ENCODE assay signal across 9 mouse cellular contexts in the genomic region with DNA sequence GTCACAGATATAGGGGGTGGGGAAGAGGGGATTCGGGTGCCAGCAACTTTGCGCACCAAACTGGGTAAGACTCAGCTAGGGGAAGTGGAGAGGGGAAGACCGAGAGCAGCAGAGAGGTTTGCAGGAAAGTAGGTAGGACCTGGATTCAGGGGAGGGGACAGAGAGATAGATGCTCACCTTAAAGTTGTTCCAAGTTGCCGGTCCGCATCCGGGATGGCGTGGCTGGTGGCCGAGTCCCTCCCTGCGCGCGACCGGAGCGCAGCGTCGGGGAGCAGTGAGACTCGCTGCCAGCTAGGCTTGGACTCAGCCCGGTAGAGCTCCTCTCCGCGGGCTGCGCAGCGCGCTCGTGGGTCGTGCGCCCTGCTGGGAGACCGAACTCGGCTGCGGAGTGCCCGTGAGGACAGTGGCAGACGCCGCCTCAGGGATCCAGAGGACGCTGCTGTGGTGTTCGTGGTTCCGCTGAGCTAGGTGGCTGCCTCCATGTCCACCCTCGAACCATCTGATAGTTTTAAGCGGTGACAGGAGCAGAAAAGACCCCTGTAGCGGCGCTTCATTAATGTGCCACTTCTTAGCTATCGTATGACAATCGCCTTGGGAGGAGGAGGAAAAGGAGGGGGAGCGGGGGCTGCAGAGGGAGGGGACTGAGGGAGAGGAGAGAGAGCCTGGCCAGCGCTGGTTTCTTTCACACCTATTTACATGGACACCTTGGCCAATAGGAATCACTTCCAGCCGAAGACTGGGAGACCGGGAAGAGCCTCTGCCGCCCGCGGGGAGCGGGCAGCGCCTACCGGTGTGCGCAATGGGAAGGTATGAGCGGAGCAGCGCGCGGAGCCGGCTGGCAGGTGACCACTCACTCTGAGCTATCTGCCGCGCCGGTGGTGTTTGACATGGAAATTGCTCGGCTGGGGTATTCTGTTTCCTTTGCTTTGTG. TPM values are rescaled to one million over a fixed set of nuclear protein-coding genes. Genes with fewer than 3 reads are reported as not detected.
DNase-seq lines count a peak whose midpoint lies in the region; ATAC-seq and TF ChIP-seq lines count a peak whose summit lies in the region.
"Had no signal": no experiment of that assay in that cellular context is flagged by ENCODE, and none has a peak within 500 bp of the region (broad histone marks: within the 10 kb centered on the region; RNA-seq: fewer than 3 reads in every experiment).

Gene Foxb1, minus strand, starts transcription at position 570 of the 931 bp plus-strand sequence.

- 0 out of 2 replicates have a peak, but pooled peaks cover 6% of the 10 kb centered on the region for H3K4me1 ChIP-seq in heart, embryonic 11.5 days (ENCODE audit: control insufficient read depth, insufficient read depth, low read length)
- H3K4me1 ChIP-seq in ES-E14 (ENCODE audit: control insufficient read depth in 2 of 2, insufficient read depth in 2 of 2, low read length in 2 of 2, poor library complexity in 1 of 2): peaks cover 3 to 8% of the 10 kb centered on the region in 2 experiments; a peak in 1 of 4 replicates
- H3K4me1 ChIP-seq in forebrain, postnatal 0 days (ENCODE audit: insufficient read depth): no peaks in the 10 kb centered on the region
- H3K4me1 ChIP-seq in midbrain, embryonic 14.5 days (ENCODE audit: control insufficient read depth, insufficient read depth, low read length): peaks cover 41% of the 10 kb centered on the region

- under 1% methylated on average over 59 of the region's 60 CpGs for WGBS in heart, embryonic 11.5 days (ENCODE audit: insufficient replicate concordance)
- 1% methylated on average over 60 of the region's 60 CpGs for WGBS in forebrain, postnatal 0 days
- WGBS in midbrain, embryonic 14.5 days: under 1% methylated on average over 60 of the region's 60 CpGs

- no peak within 1 kb of the TSS for H3K9ac ChIP-seq in heart, embryonic 11.5 days (ENCODE audit: low read depth, low read length)
- no peak within 1 kb of the TSS for H3K9ac ChIP-seq in ES-E14 (ENCODE audit: insufficient read depth, low read depth, low read length, poor library complexity, severe bottlenecking)
- H3K9ac ChIP-seq in forebrain, postnatal 0 days: no peak within 1 kb of the TSS
- H3K9ac ChIP-seq in midbrain, embryonic 14.5 days (replicated peaks; ENCODE audit: low read length): peak within 1 kb of the TSS; percentile 60

- intact Hi-C loops in left cerebral cortex, postnatal 14 days (cut with DNase I): loop anchor here (5.0 kb wide), 1 partner anchor 253 kb away; no protein-coding TSS in a partner anchor

- no peaks in the 10 kb centered on the region for H3K36me3 ChIP-seq in heart, embryonic 11.5 days (ENCODE audit: control insufficient read depth, insufficient read depth, low read length)
- H3K36me3 ChIP-seq in ES-E14 (ENCODE audit: control insufficient read depth, insufficient read depth, low read length, poor library complexity, severe bottlenecking): no peaks in the 10 kb centered on the region
- no peaks in the 10 kb centered on the region for H3K36me3 ChIP-seq in forebrain, postnatal 0 days (ENCODE audit: insufficient read depth)
- no peaks in the 10 kb centered on the region for H3K36me3 ChIP-seq in midbrain, embryonic 14.5 days (ENCODE audit: control insufficient read depth, insufficient read depth, low read length)

- ATAC-seq in heart, embryonic 11.5 days (replicated peaks; ENCODE audit: insufficient number of reproducible peaks, low FRiP score, low TSS enrichment): no peak
- ATAC-seq in forebrain, postnatal 0 days: 0 out of 2 replicates have a peak, but pooled peaks have one; percentile 40
- peak; percentile 46 for ATAC-seq in midbrain, embryonic 14.5 days (ENCODE audit: low FRiP score, low TSS enrichment)

- no peak within 1 kb of the TSS for H3K27ac ChIP-seq in heart, embryonic 11.5 days (ENCODE audit: low read depth, low read length)
- H3K27ac ChIP-seq in ES-E14 (ENCODE audit: insufficient read depth, low read depth, low read length, poor library complexity, severe bottlenecking): no peak within 1 kb of the TSS
- no peak within 1 kb of the TSS for H3K27ac ChIP-seq in forebrain, postnatal 0 days (ENCODE audit: low read depth, low read length)
- peak within 1 kb of the TSS; percentile 68 for H3K27ac ChIP-seq in midbrain, embryonic 14.5 days (replicated peaks; ENCODE audit: low read depth, low read length)

- no peak for DNase-seq in heart, adult 18-20 months
- DNase-seq in ES-E14 (ENCODE audit: low read depth, low spot score): no peak
- peak; percentile 13 for DNase-seq in forebrain, postnatal 0 days
- peak; percentile 72 for DNase-seq in midbrain, embryonic 14.5 days
- DNase-seq in left cerebral cortex, adult 11 months (ENCODE audit: low spot score): no peak
- no peak for DNase-seq in left cerebral cortex, postnatal 14 days (ENCODE audit: low spot score in 2 of 2)
- no peak for DNase-seq in right cerebral cortex, postnatal 10 days (ENCODE audit: low spot score in 2 of 2)

- TF ChIP-seq CTCF in forebrain, postnatal 0 days (IDR thresholded peaks at IDR 0.05; ENCODE audit: low read depth): no peak

- peaks cover 94% of the 10 kb centered on the region for H3K27me3 ChIP-seq in heart, embryonic 11.5 days (ENCODE audit: control insufficient read depth, insufficient read depth, low read length)
- H3K27me3 ChIP-seq in forebrain, postnatal 0 days (ENCODE audit: insufficient read depth, low read length): peaks cover 93% of the 10 kb centered on the region
- H3K27me3 ChIP-seq in midbrain, embryonic 14.5 days (ENCODE audit: control insufficient read depth, insufficient read depth, low read length): peaks cover 82% of the 10 kb centered on the region

- peak within 1 kb of the TSS; percentile 12; the same call in 1 of the 2 replicates for H3K4me2 ChIP-seq in heart, embryonic 11.5 days
- H3K4me2 ChIP-seq in forebrain, postnatal 0 days (ENCODE audit: low read depth): no peak within 1 kb of the TSS
- peak within 1 kb of the TSS; percentile 64 for H3K4me2 ChIP-seq in midbrain, embryonic 14.5 days (ENCODE audit: low read length)

- peak within 1 kb of the TSS; percentile 1 for H3K4me3 ChIP-seq in heart, embryonic 11.5 days (ENCODE audit: low read depth, low read length)
- H3K4me3 ChIP-seq in ES-E14 (ENCODE audit: insufficient read depth in 1 of 2, low read depth in 1 of 2, low read length in 2 of 2, poor library complexity in 1 of 2, severe bottlenecking in 1 of 2): peak within 1 kb of the TSS; percentile 28 to 49; a peak in 3 of 4 replicates
- H3K4me3 ChIP-seq in forebrain, postnatal 0 days (ENCODE audit: low read depth, low read length): 0 out of 2 replicates have a peak within 1 kb of the TSS, but pooled peaks have one; percentile 4
- H3K4me3 ChIP-seq in midbrain, embryonic 14.5 days (replicated peaks; ENCODE audit: low read depth, low read length): peak within 1 kb of the TSS; percentile 39

- no peaks in the 10 kb centered on the region for H3K9me3 ChIP-seq in heart, embryonic 11.5 days (replicated peaks; ENCODE audit: control insufficient read depth, low read length)
- H3K9me3 ChIP-seq in ES-E14 (ENCODE audit: control insufficient read depth, insufficient read depth, low read depth, low read length): no peaks in the 10 kb centered on the region
- H3K9me3 ChIP-seq in forebrain, postnatal 0 days (ENCODE audit: low read length): no peaks in the 10 kb centered on the region
- no peaks in the 10 kb centered on the region for H3K9me3 ChIP-seq in midbrain, embryonic 14.5 days (ENCODE audit: control insufficient read depth, low read length)

- in situ Hi-C loops in ES-E14 (cut with MboI; ENCODE audit: low sequenced_read_pairs in 2 of 2, unreplicated experiment in 2 of 2): no loop called here

TF ChIP-seq in ES-E14, 5 proteins besides CTCF, POLR2A, EP300 and RAD21:
- TF ChIP-seq ZNF384 (IDR thresholded peaks at IDR 0.05; ENCODE audit: low read depth, low read length) (no peak), MAFK (IDR thresholded peaks at IDR 0.05; ENCODE audit: insufficient read depth, low read depth, low read length) (no peak), ZC3H11A (IDR thresholded peaks at IDR 0.05; ENCODE audit: borderline replicate concordance, low read depth, low read length) (no peak), CHD2 (IDR thresholded peaks at IDR 0.05; ENCODE audit: low read depth, low read length) (no peak), HCFC1 (IDR thresholded peaks at IDR 0.05; ENCODE audit: borderline replicate concordance, insufficient read depth, low read length) (no peak)

RNA-seq across cellular contexts. Expression of gene Foxb1, which starts in this region (rescaled TPM):
- not detected in 2 replicates for polyA plus RNA-seq in heart, embryonic 11.5 days (2014; fragmentation: Nextera tagmentation; extraction: Ambion mirVana)
- not detected for total RNA-seq in heart, adult 18-20 months (2021)
- total RNA-seq in ES-E14 (2012; rRNA removed): not detected in 2 replicates
- 2.5 and 8.7 TPM in 2 replicates for total RNA-seq in forebrain, postnatal 0 days (2014; rRNA removed)
- polyA plus RNA-seq in forebrain, postnatal 0 days (2015; fragmentation: Nextera tagmentation; extraction: Ambion mirVana): 0.47 and 2.0 TPM in 2 replicates
- 9.9 and 10.7 TPM in 2 replicates for polyA plus RNA-seq in midbrain, embryonic 14.5 days (2014; fragmentation: Nextera tagmentation; extraction: Ambion mirVana)
- total RNA-seq in left cerebral cortex, postnatal 14 days (2021): not detected
- total RNA-seq: layer of hippocampus, adult 18-20 months had no signal

Comparison
In these comparisons a context has a peak if more than half of its experiments do, and no peak if none do; other contexts are left out.
1. DNase-seq: peak in forebrain, postnatal 0 days (single experiment) and midbrain, embryonic 14.5 days (single experiment); none in heart, adult 18-20 months (0 of 2), ES-E14 (single experiment), left cerebral cortex, adult 11 months (single experiment), left cerebral cortex, postnatal 14 days (0 of 2) and right cerebral cortex, postnatal 10 days (0 of 2).
2. Peak in every context shown above with its lines, with median percentiles within 50 percentile points of each other: H3K4me3 ChIP-seq.